In the genomic region with DNA sequence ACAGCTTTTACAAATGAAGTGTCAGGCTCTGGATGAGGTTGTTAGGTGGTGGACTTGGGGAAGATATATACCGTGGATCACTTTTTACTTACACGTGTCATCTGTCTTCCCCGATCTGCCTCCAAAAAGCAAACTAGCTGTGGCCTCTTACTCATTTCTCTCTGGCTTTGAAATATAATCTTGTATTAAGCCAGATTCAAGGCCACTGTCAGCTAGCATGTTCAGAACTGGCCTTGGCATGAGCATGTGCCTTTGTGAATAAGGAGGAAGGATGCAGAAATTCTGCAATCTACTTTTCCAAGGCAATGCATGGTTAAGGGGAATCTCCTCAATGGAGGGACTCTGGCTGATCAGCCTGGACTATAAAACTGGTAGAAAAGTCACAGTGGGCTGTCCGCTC, we compare ENCODE assay signal across 12 mouse cellular contexts.
"Had no signal": no experiment of that assay in that cellular context is flagged by ENCODE, and none has a peak within 500 bp of the region (broad histone marks: within the 10 kb centered on the region; RNA-seq: fewer than 3 reads in every experiment).

No protein-coding gene starts in this region.

- DNase-seq: gastrocnemius, adult 2 months; gastrocnemius, postnatal 10 days; gastrocnemius, postnatal 25 days; heart, adult 18-20 months; heart, postnatal 10 days; heart, postnatal 4 days; kidney, adult 18-20 months; kidney, adult 8-10 months; kidney, postnatal 10 days; kidney, postnatal 25 days; kidney, postnatal 4 days; left cerebral cortex, postnatal 4 days had no signal
